Mouse (Mus musculus) lung, postnatal 0 days (tissue): ENCODE measurements around the gene Cnga3.
A peak's percentile ranks its signal among the peaks of the same experiment; 100 is the strongest.

Experiments used
- CTCF ChIP-seq: IDR thresholded peaks from 2 replicates; pipeline ENCODE4 v1.5.1; 2016; ENCODE audit warnings: antibody characterized with exemption, mild to moderate bottlenecking
- EP300 ChIP-seq: IDR thresholded peaks from 2 replicates; pipeline ENCODE4 v1.6.1; 2016; ENCODE audit warnings: antibody characterized with exemption, mild to moderate bottlenecking, control low read depth

- TF ChIP-seq CTCF (peak; percentile 97), EP300 (no peak)
These were observed 58.2 kb downstream of the Cnga3 start for GRCm38 (mm10) chr1:37272464-37272863.
